Mouse (Mus musculus) lung, adult 2 months (tissue): ENCODE results near the gene Zswim3.

Experiments
- CTCF ChIP-seq: fragments of 200-500 bp; IDR thresholded peaks from 2 replicates; pipeline ENCODE4 v1.5.1; 2011; ENCODE audit warnings: mild to moderate bottlenecking, low read length, control low read depth; ENCODE audit not compliant: insufficient read depth
- POLR2A ChIP-seq: fragments of 200-500 bp; IDR thresholded peaks from 2 replicates; pipeline ENCODE4 v1.6.1; 2011; ENCODE audit warnings: low read depth, mild to moderate bottlenecking, control low read depth, low read length, borderline replicate concordance; ENCODE audit errors: extremely low read depth

DNA sequence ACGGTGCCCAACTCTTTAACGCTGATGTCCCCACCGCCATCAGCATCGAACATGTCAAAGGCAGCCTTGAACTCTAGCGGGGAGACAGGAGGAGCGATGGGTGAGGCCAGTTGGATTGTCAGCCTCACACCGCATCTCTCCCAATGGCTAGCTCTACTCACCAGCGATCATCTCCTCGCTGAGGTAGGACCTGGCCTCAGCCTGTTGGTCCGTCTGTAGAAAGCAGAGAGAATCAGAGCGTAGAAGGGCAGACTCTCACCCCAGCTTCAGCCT, 26.9 kb upstream of the Zswim3 start:
- TF ChIP-seq POLR2A (no peak), CTCF (no peak)
